ENCODE assay signal across 12 mouse cellular contexts in genomic region chr8:118509426-118509825, GRCm38 (mm10).
"Had no signal": no experiment of that assay in that cellular context is flagged by ENCODE, and none has a peak within 500 bp of the region (broad histone marks: within the 10 kb centered on the region; RNA-seq: fewer than 3 reads in every experiment).

No protein-coding gene starts in this region.

- H3K27ac ChIP-seq: kidney, postnatal 0 days; layer of hippocampus, adult 2 months; limb, embryonic 13.5 days; liver, embryonic 14.5 days; midbrain, embryonic 13.5 days; stomach, postnatal 0 days had no signal

- H3K4me1 ChIP-seq: limb, embryonic 13.5 days had no signal

- H3K36me3 ChIP-seq: limb, embryonic 13.5 days; midbrain, embryonic 13.5 days had no signal

- H3K9ac ChIP-seq: limb, embryonic 13.5 days; liver, embryonic 14.5 days; midbrain, embryonic 13.5 days had no signal

- H3K9me3 ChIP-seq: limb, embryonic 13.5 days; midbrain, embryonic 13.5 days had no signal

- DNase-seq: kidney, adult 9 months; kidney, postnatal 4 days; left cerebral cortex, postnatal 4 days; lung, adult 18-20 months; right cerebral cortex, postnatal 14 days; thymus, postnatal 14 days had no signal

- H3K4me3 ChIP-seq: layer of hippocampus, adult 2 months; limb, embryonic 13.5 days; midbrain, embryonic 13.5 days had no signal

- H3K27me3 ChIP-seq: limb, embryonic 13.5 days; midbrain, embryonic 13.5 days had no signal
